Mouse (Mus musculus) C2C12 (cell line): ENCODE results near the gene Irf2. TPM values are rescaled to one million over a fixed set of nuclear protein-coding genes. Genes with fewer than 3 reads are reported as not detected.

Experiments used
- H3K27me3 ChIP-seq: one replicate; pipeline ENCODE4 v1.6.1; 2011; ENCODE audit not compliant: control insufficient read depth, insufficient read depth, insufficient read length
- H3K36me3 ChIP-seq: one replicate; pipeline ENCODE4 v1.6.1; 2011; ENCODE audit not compliant: control insufficient read depth, insufficient read depth
- H3K4me3 ChIP-seq: one replicate; pipeline ENCODE4 v1.5.1; 2011; ENCODE audit warnings: mild to moderate bottlenecking, control low read depth; ENCODE audit not compliant: poor library complexity, insufficient read depth, severe bottlenecking
- H3K79me2 ChIP-seq: one replicate; pipeline ENCODE4 v1.6.1; 2011; ENCODE audit not compliant: control insufficient read depth, insufficient read depth
- H3K79me3 ChIP-seq: one replicate; pipeline ENCODE4 v1.6.1; 2011; ENCODE audit warnings: low read depth, control low read depth
- H3ac ChIP-seq: one replicate; pipeline ENCODE3; 2011; ENCODE audit warnings: low read depth; ENCODE audit not compliant: control insufficient read depth, insufficient read length
- CEBPB ChIP-seq: IDR thresholded peaks from one replicate; pipeline ENCODE4 v1.6.1; 2011; ENCODE audit warnings: low read depth, mild to moderate bottlenecking, control low read depth, moderate library complexity
- CTCF ChIP-seq: IDR thresholded peaks from one replicate; pipeline ENCODE4 v1.5.1; 2011; ENCODE audit not compliant: control insufficient read depth, insufficient read depth, insufficient read length
- FOSL1 ChIP-seq: IDR thresholded peaks from one replicate; pipeline ENCODE4 v1.8.0; 2011; ENCODE audit warnings: mild to moderate bottlenecking, low read length; ENCODE audit not compliant: poor library complexity, insufficient read depth, severe bottlenecking
- MAX ChIP-seq: IDR thresholded peaks from one replicate; pipeline ENCODE4 v1.6.1; 2011; ENCODE audit warnings: mild to moderate bottlenecking, control low read depth
- MYOD1 ChIP-seq: IDR thresholded peaks from one replicate; pipeline ENCODE4 v1.6.1; 2011; ENCODE audit warnings: low read depth; ENCODE audit not compliant: control insufficient read depth, insufficient read length
- MYOG ChIP-seq: IDR thresholded peaks from one replicate; pipeline ENCODE4 v1.6.1; 2011; ENCODE audit not compliant: control insufficient read depth, insufficient read length; ENCODE audit errors: extremely low read depth
- USF1 ChIP-seq: IDR thresholded peaks from one replicate; pipeline ENCODE4 v1.6.1; 2011; ENCODE audit warnings: low read depth, mild to moderate bottlenecking, control low read depth, moderate library complexity
- polyA plus RNA-seq: library from polyadenylated mRNA; unstranded; fragments of >200 nt; fragmentation: generic; extraction: Trizol; gene quantifications from one replicate; pipeline ENCODE4 v1.2.1, GENCODE M21; 2012; ENCODE audit warnings: missing spikeins

Gene Irf2
- polyA plus RNA-seq, 1 experiment, result 7.6 TPM

DNA sequence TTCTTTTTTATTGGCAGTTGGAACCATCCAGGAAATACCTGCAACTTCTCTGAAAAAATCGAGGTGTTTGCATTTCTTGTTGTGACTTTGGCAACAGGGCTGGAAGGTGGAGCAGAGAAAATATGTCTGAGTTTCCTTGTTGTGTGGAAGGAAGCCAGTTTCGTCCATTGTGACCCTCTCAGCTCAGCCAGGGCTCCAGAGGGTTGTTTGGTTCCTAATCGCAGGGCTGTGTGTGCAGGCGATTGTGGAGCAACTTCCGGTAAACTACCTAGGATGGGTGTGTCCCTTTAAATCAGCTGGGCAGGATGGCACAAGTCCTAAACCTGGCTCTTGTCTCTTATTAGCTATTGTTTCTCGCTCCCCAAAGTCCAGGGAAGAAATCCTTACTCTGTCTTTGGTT is 25.7 kb upstream of the Irf2 start:
- Histone ChIP-seq H3K36me3 (no peaks in the 10 kb centered on the region), H3K27me3 (no peaks in the 10 kb centered on the region), H3K79me2 (no peaks in the 10 kb centered on the region), H3K4me3 (no peak overlapping the region), H3K79me3 (no peaks in the 10 kb centered on the region), H3ac (no peak overlapping the region)
- TF ChIP-seq MYOD1 (no peak), CEBPB (no peak), USF1 (no peak)

DNA sequence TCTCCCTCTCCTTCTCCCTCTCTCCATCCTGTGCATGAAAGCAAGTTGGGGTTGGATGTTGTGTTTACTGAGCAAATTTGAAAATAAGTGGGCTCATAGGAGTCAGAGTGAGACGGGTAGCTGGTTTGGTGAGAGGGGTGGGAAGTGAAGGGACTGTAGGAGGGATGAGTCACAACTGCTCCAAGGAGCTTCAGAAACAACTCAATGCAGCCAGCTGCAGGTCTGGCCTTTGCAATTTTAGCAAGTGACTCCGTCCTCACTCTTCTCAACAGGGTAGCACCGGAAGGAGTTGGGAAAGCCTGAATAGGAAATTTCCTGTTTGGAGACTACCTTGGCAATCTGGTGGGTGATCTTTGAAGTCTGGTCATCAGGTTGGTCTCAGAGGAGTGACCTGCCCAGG is 25.1 kb upstream of the Irf2 start:
- Histone ChIP-seq H3K79me3 (no peaks in the 10 kb centered on the region), H3ac (no peak overlapping the region), H3K79me2 (no peaks in the 10 kb centered on the region), H3K27me3 (no peaks in the 10 kb centered on the region), H3K4me3 (no peak overlapping the region), H3K36me3 (no peaks in the 10 kb centered on the region)
- TF ChIP-seq CTCF (no peak), MYOD1 (no peak), FOSL1 (no peak), MYOG (no peak), MAX (no peak), USF1 (no peak)

DNA sequence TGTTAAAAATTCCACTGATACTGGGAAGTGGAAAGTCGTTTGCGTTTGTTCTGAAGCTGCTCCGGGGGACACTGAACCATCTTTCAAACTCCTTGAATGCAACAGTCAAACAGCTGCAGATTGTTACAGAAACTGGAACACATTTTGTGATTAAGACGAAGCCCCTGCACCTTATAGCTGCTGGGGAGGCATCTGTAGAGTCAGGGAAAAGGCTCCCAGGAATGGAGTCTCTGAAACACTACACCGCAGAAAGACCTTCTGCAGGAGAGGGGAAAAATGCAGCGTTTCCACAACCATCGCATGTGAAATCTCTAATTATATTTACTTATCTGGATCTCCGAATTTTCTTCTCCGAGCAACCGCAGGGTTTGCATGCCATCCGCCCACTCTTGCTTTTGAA is 23.1 kb upstream of the Irf2 start:
- Histone ChIP-seq H3K27me3 (no peaks in the 10 kb centered on the region), H3K36me3 (no peaks in the 10 kb centered on the region), H3K79me3 (no peaks in the 10 kb centered on the region), H3K79me2 (no peaks in the 10 kb centered on the region), H3K4me3 (no peak overlapping the region), H3ac (no peak overlapping the region)
- TF ChIP-seq USF1, result no peak

DNA sequence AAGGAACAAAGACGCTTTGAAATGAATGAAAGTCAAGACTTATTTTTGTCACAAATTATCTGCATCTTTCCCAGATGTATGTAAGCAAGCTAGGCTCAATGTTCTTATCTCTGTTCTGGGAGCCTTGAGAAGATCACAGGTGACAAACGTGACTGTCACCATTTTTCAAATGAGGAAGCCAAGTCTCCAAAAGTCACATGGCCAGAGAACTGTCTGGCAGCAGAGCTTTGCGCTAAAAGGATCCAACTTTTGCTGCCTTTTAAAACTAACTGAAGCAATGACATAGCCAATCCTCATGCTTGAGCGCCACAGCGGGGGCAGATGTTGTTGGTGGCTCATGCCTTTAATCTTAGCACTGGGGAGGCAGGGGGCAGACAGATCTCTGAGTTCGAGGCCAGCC is 22.4 kb upstream of the Irf2 start:
- H3K79me3 ChIP-seq, result no peaks in the 10 kb centered on the region
- no peaks in the 10 kb centered on the region for H3K36me3 ChIP-seq
- no peaks in the 10 kb centered on the region for H3K79me2 ChIP-seq
- TF ChIP-seq MYOD1 (no peak), MYOG (no peak), FOSL1 (no peak), USF1 (no peak), CEBPB (no peak), CTCF (no peak), MAX (no peak)
- H3ac ChIP-seq, result no peak overlapping the region
- H3K27me3 ChIP-seq, result no peaks in the 10 kb centered on the region
- no peak overlapping the region for H3K4me3 ChIP-seq

DNA sequence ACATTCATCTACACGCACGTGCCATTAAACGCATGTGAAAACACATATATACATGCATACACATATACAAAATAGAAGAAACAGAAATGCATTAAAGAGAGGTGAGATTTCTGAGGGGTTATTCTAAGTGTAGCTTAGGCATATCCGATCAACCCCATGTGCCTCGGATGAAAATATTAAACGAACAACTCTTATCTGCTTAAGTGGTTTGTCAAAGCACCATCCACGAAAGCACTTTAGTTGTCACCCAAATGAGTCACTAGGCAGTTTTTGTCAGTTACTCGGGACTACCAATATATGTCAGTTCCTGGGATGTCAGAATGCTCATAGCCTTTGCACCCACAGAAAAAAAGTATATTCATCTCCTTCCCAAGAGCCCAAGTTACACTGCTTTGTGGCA is 21.2 kb upstream of the Irf2 start:
- no peak overlapping the region for H3K4me3 ChIP-seq
- H3K79me2 ChIP-seq, result no peaks in the 10 kb centered on the region
- no peaks in the 10 kb centered on the region for H3K36me3 ChIP-seq
- no peaks in the 10 kb centered on the region for H3K79me3 ChIP-seq
- H3K27me3 ChIP-seq, result no peaks in the 10 kb centered on the region
- no peak for TF ChIP-seq MYOD1
- no peak for TF ChIP-seq MYOG
- TF ChIP-seq CEBPB, result no peak
- TF ChIP-seq MAX, result no peak
- TF ChIP-seq CTCF, result no peak
- TF ChIP-seq FOSL1, result no peak
- TF ChIP-seq USF1, result no peak
- no peak overlapping the region for H3ac ChIP-seq

DNA sequence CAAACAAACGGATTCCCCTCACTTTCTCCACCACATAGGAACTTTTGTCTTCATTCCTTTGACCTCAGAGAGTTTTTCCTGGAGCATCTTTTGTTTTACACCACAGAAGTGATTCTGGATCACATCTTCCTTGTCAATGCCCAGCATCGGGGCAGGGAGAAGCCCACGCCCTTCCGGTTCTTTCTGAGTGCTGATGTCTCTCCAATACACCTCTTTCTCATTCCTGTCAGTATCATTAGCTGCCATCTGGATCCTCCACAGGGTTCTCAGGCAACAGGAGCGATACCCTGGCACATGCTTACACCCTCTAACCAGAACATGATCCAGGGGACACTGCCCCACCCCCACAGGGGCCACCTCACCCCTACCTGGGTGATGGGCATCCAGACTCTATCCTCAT is 20.8 kb upstream of the Irf2 start:
- H3ac ChIP-seq, result no peak overlapping the region

More for the DNA sequence above, 20.8 kb upstream of the Irf2 start:
- Histone ChIP-seq H3K27me3 (no peaks in the 10 kb centered on the region), H3K36me3 (no peaks in the 10 kb centered on the region), H3K79me2 (no peaks in the 10 kb centered on the region), H3K79me3 (no peaks in the 10 kb centered on the region), H3K4me3 (no peak overlapping the region)
- TF ChIP-seq MAX (no peak), CTCF (no peak), CEBPB (no peak), FOSL1 (no peak), MYOD1 (no peak), MYOG (no peak), USF1 (no peak)
